Mouse (Mus musculus): Measurements from ENCODE around the gene Rad23a.

Rad23a gene

GRCm38 (mm10) chr8:84814240-84814554, 26.3 kb downstream of the Rad23a start:
- DNase-seq (ENCODE audit: low spot score in 2 of 2): no peak

- no peak for DNase-seq (ENCODE audit: low spot score in 2 of 2)
These were observed 26.6 kb downstream of the Rad23a start for GRCm38 (mm10) chr8:84813830-84814229.

GRCm38 (mm10) chr8:84813059-84813458, 27.4 kb downstream of the Rad23a start:
- peak in 1 of 2 experiments; percentile 91 for DNase-seq (ENCODE audit: low spot score in 2 of 2)

- no peak for DNase-seq (ENCODE audit: low spot score in 2 of 2)
These were observed 29.2 kb downstream of the Rad23a start for GRCm38 (mm10) chr8:84811303-84811702.

GRCm38 (mm10) chr8:84810896-84811295, 29.6 kb downstream of the Rad23a start:
- DNase-seq (ENCODE audit: low spot score in 2 of 2): peak; percentile 83 to 98

GRCm38 (mm10) chr8:84809941-84810280, 30.6 kb downstream of the Rad23a start:
- DNase-seq (ENCODE audit: low spot score in 2 of 2): no peak

- DNase-seq (ENCODE audit: low spot score in 2 of 2): no peak
These were observed 31.1 kb downstream of the Rad23a start for GRCm38 (mm10) chr8:84809109-84809940.

- no peak for DNase-seq (ENCODE audit: low spot score in 2 of 2)
These were observed 34.4 kb downstream of the Rad23a start for GRCm38 (mm10) chr8:84806031-84806430.

- DNase-seq (ENCODE audit: low spot score in 2 of 2): peak in 1 of 2 experiments; percentile 45
These were observed 40.2 kb downstream of the Rad23a start, which contains the start of gene Nfix for GRCm38 (mm10) chr8:84799999-84800831. Nfix (minus strand) TSS chr8:84800344.

GRCm38 (mm10) chr8:84799136-84799931, 41.1 kb downstream of the Rad23a start:
- peak in 1 of 2 experiments; percentile 39 for DNase-seq (ENCODE audit: low spot score in 2 of 2)

- peak in 1 of 2 experiments; percentile 21 for DNase-seq (ENCODE audit: low spot score in 2 of 2)
These were observed 41.9 kb downstream of the Rad23a start for GRCm38 (mm10) chr8:84798446-84799135.

- peak in 1 of 2 experiments; percentile 4 for DNase-seq (ENCODE audit: low spot score in 2 of 2)
These were observed 42.5 kb downstream of the Rad23a start for GRCm38 (mm10) chr8:84797971-84798370.

GRCm38 (mm10) chr8:84797256-84797797, 43.1 kb downstream of the Rad23a start:
- DNase-seq (ENCODE audit: low spot score in 2 of 2): peak in 1 of 2 experiments; percentile 8

- DNase-seq (ENCODE audit: low spot score in 2 of 2): no peak
These were observed 46.0 kb downstream of the Rad23a start for GRCm38 (mm10) chr8:84794486-84794885.

- DNase-seq (ENCODE audit: low spot score in 2 of 2): peak in 1 of 2 experiments; percentile 78
These were observed 46.5 kb downstream of the Rad23a start for GRCm38 (mm10) chr8:84793791-84794485.

GRCm38 (mm10) chr8:84793134-84793533, 47.3 kb downstream of the Rad23a start:
- no peak for DNase-seq (ENCODE audit: low spot score in 2 of 2)

GRCm38 (mm10) chr8:84792429-84792947, 48.0 kb downstream of the Rad23a start:
- no peak for DNase-seq (ENCODE audit: low spot score in 2 of 2)

GRCm38 (mm10) chr8:84790537-84790936, 49.9 kb downstream of the Rad23a start:
- no peak for DNase-seq (ENCODE audit: low spot score in 2 of 2)

GRCm38 (mm10) chr8:84789855-84790486, 50.5 kb downstream of the Rad23a start:
- no peak for DNase-seq (ENCODE audit: low spot score in 2 of 2)

GRCm38 (mm10) chr8:84789345-84789744, 51.1 kb downstream of the Rad23a start:
- no peak for DNase-seq (ENCODE audit: low spot score in 2 of 2)
